Mouse (Mus musculus) intestine, embryonic 16.5 days (tissue): ENCODE measurements around the gene Ptch2. TPM values are rescaled to one million over a fixed set of nuclear protein-coding genes. Genes with fewer than 3 reads are reported as not detected.

Experiments used
- ATAC-seq: fragments of 200-750 bp; cut with Nextera tagmentation; 2 replicates; pipeline ENCODE4 v1.8.0; 2017; ENCODE audit warnings: moderate TSS enrichment, moderate library complexity
- H3K27ac ChIP-seq: fragments of 300-500 bp; sonication (generic); 2 replicates; pipeline ENCODE4 v1.5.1; 2014; ENCODE audit warnings: mild to moderate bottlenecking, low read length
- H3K27me3 ChIP-seq: fragments of 300-500 bp; sonication (generic); replicated peaks from 2 replicates; pipeline ENCODE4 v1.6.1; 2014; ENCODE audit warnings: low read length, control low read depth, mixed read lengths; ENCODE audit not compliant: control insufficient read depth, insufficient read depth
- H3K36me3 ChIP-seq: fragments of 300-500 bp; sonication (generic); 2 replicates; pipeline ENCODE4 v1.6.1; 2014; ENCODE audit warnings: low read length, control low read depth; ENCODE audit not compliant: control insufficient read depth, insufficient read depth
- H3K4me1 ChIP-seq: fragments of 300-500 bp; sonication (generic); 2 replicates; pipeline ENCODE4 v1.6.1; 2014; ENCODE audit warnings: low read length, control low read depth, mixed read lengths; ENCODE audit not compliant: control insufficient read depth, insufficient read depth
- H3K4me2 ChIP-seq: fragments of 300-500 bp; sonication (generic); 2 replicates; pipeline ENCODE4 v1.6.1; 2014; ENCODE audit warnings: low read depth, low read length, control low read depth
- H3K4me3 ChIP-seq: fragments of 300-500 bp; sonication (generic); 2 replicates; pipeline ENCODE4 v1.5.1; 2014; ENCODE audit warnings: mild to moderate bottlenecking, low read length
- H3K9ac ChIP-seq: fragments of 300-500 bp; sonication (generic); 2 replicates; pipeline ENCODE4 v1.6.1; 2014; ENCODE audit warnings: low read depth, low read length
- H3K9me3 ChIP-seq: fragments of 300-500 bp; sonication (generic); 2 replicates; pipeline ENCODE4 v1.6.1; 2016; ENCODE audit warnings: low read length, control low read depth; ENCODE audit not compliant: control insufficient read depth
- whole genome bisulfite sequencing: fragments of 180-500 bp; shearing (Covaris S2); extraction: QIAGEN DNeasy Blood & Tissue Kit; methylation state at CpG from one replicate; pipeline ENCODE4 v1.1.7; 2014; 5-methylcytosine and 5-hydroxymethylcytosine counted together
- microRNA-seq: library from miRNA; unstranded; fragments of <30 nt; microRNA quantifications from one replicate; pipeline ENCODE4, GENCODE M21; 2016
- polyA plus RNA-seq: library from polyadenylated mRNA; unstranded; fragments of >200 nt; fragmentation: Nextera tagmentation; extraction: Ambion mirVana; gene quantifications from 2 replicates; pipeline ENCODE4 v1.2.1, GENCODE M21; 2015

The Ptch2 gene
- polyA plus RNA-seq, 1 experiment from 2014 or later, result 6.2 TPM

DNA sequence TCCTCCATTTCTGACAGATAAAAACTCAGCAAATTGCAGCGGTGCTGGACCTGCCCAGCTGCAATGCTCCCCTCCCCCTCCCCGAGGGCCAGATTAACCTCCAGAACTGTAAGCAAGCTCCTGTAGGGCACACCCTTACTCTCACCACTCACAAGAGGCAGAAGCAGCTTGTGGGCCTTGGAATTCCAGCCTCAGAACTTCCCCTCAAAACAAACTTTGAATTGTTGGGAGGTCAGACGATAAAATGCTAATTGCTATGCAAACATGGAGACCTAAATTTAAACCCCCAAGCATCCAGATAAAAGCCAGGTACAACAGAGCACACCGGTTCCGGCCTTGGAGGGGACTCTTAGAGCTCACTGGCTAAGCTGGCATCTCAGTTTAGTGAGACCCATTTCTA, 56.8 kb downstream of the Ptch2 start:
- Histone ChIP-seq H3K36me3 (peaks cover 34% of the 10 kb centered on the region), H3K4me3 (peak overlapping the region; percentile 85; the same call in 1 of the 2 replicates), H3K4me1 (peaks cover 22% of the 10 kb centered on the region), H3K9ac (peak overlapping the region; percentile 98; the same call in 1 of the 2 replicates), H3K27ac (peak overlapping the region; percentile 33; the same call in 1 of the 2 replicates), H3K27me3 (no peaks in the 10 kb centered on the region), H3K4me2 (peak overlapping the region; percentile 65; the same call in 1 of the 2 replicates), H3K9me3 (no peaks in the 10 kb centered on the region)
- 63% methylated on average over 5 of the region's 5 CpGs for WGBS
- no peak for ATAC-seq

- peaks cover 31% of the 10 kb centered on the region for H3K36me3 ChIP-seq
- H3K27me3 ChIP-seq, result no peaks in the 10 kb centered on the region
- ATAC-seq, result peak; percentile 3; the same call in 1 of the 2 replicates
- no peaks in the 10 kb centered on the region for H3K9me3 ChIP-seq
- peak overlapping the region; percentile 85 for H3K4me3 ChIP-seq
- WGBS, result 1% methylated on average over 44 of the region's 44 CpGs
- H3K4me2 ChIP-seq, result peak overlapping the region; percentile 65
- H3K9ac ChIP-seq, result peak overlapping the region; percentile 98
- H3K4me1 ChIP-seq, result peaks cover 22% of the 10 kb centered on the region
- H3K27ac ChIP-seq, result peak overlapping the region; percentile 89
Observed at GRCm38 (mm10) chr4:117155020-117155791, 59.3 kb downstream of the Ptch2 start.

GRCm38 (mm10) chr4:117155792-117156355, 60.0 kb downstream of the Ptch2 start, which contains the start of gene Rps8:
Gene Rps8 (minus strand): TSS chr4:117156243.
- peaks cover 22% of the 10 kb centered on the region for H3K4me1 ChIP-seq
- peak; percentile 94 for ATAC-seq
- peak within 1 kb of the TSS; percentile 85 for H3K4me3 ChIP-seq
- H3K27ac ChIP-seq, result peak within 1 kb of the TSS; percentile 89
- no peaks in the 10 kb centered on the region for H3K27me3 ChIP-seq
- under 1% methylated on average over 52 of the region's 52 CpGs for WGBS
- no peaks in the 10 kb centered on the region for H3K9me3 ChIP-seq
- H3K9ac ChIP-seq, result peak within 1 kb of the TSS; percentile 98
- peak within 1 kb of the TSS; percentile 65 for H3K4me2 ChIP-seq
- peaks cover 24% of the 10 kb centered on the region for H3K36me3 ChIP-seq

DNA sequence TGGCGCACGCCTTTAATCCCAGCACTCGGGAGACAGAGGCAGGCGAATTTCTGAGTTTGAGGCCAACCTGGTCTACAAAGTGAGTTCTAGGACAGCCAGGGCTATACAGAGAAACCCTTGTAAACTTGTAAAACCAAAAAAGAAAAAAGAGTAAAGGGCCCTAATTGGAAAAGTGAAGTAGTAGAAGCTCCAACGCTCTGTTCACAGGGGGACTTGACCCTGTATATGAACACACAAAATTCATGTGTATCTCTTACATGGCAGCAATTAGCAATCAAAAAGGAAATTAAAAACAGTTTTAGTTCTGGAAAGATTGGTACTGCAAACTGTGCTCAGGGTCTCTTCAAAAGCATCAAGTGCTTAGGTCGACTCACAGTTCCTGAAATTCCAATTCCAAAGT, 60.5 kb downstream of the Ptch2 start:
- Histone ChIP-seq H3K27ac (no peak overlapping the region), H3K4me2 (peak overlapping the region; percentile 30; the same call in 1 of the 2 replicates), H3K9me3 (no peaks in the 10 kb centered on the region), H3K9ac (peak overlapping the region; percentile 98), H3K4me3 (peak overlapping the region; percentile 85), H3K27me3 (no peaks in the 10 kb centered on the region), H3K4me1 (peaks cover 22% of the 10 kb centered on the region), H3K36me3 (peaks cover 19% of the 10 kb centered on the region)
- 28% methylated on average over 6 of the region's 6 CpGs for WGBS
- ATAC-seq, result no peak

DNA sequence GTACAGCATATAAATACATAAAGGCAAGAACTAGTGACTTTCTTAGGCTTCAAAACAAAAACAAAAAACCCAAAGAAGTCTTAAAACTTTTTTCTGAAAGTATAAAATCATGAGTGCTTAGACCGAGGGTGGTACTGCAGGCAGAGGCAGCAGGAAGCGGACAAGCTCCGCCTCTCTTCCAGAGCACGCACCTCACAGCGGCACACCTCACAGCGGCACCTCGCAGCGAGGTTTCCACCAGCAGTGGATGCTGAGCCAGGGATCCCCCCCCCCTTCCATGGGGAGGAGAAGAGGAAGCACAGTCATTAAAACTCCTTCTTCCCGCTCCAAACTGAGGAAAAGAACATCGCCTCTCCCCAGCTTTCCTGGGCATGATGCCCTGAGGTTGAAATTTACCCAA, 63.8 kb downstream of the Ptch2 start:
- H3K27ac ChIP-seq, result no peak overlapping the region
- H3K4me3 ChIP-seq, result no peak overlapping the region
- H3K9ac ChIP-seq, result no peak overlapping the region
- no peak for ATAC-seq
- 83% methylated on average over 10 of the region's 10 CpGs for WGBS
- no peak overlapping the region for H3K4me2 ChIP-seq
- no peaks in the 10 kb centered on the region for H3K9me3 ChIP-seq
- peaks cover 8% of the 10 kb centered on the region; the same call in 1 of the 2 replicates for H3K36me3 ChIP-seq
- no peaks in the 10 kb centered on the region for H3K4me1 ChIP-seq
- no peaks in the 10 kb centered on the region for H3K27me3 ChIP-seq

DNA sequence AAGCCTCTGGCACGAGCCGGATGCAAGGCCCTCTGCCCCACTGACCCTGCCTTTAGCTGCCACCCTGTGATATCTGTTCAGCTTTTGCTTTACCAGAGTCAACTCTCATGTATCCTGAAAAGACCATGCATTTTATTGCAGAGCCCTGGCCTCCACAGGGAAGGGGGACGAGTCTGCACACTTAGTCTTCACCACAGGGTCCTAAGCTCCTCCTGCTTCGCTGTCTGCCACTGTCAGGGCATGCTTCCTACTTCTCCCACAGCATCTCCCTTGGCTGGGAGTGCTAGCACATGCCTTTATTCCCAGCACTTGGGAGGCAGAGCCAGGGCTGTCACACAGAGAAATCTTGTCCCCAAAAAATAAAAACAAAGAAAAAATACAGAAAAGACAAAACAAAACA, 65.3 kb downstream of the Ptch2 start:
- WGBS, result 58% methylated on average over 4 of the region's 4 CpGs
- Histone ChIP-seq H3K27ac (no peak overlapping the region), H3K4me1 (no peaks in the 10 kb centered on the region), H3K4me2 (no peak overlapping the region), H3K4me3 (no peak overlapping the region), H3K9ac (no peak overlapping the region), H3K9me3 (no peaks in the 10 kb centered on the region), H3K36me3 (peaks cover 23% of the 10 kb centered on the region), H3K27me3 (no peaks in the 10 kb centered on the region)
- ATAC-seq, result no peak

Small RNA genes lying within 50 kb of the gene (microRNA-seq; reads per million reads assigned to microRNA genes)
- gene Gm22398, result not detected

Other genes with a start within 250 kb of the Ptch2 start
- gene Zswim5, start 218.7 kb upstream of the Ptch2 start, polyA plus RNA-seq, result 1.2 and 1.4 TPM in 2 replicates
- 72.8 and 82.8 TPM in 2 replicates for gene Urod, start 101.7 kb upstream of the Ptch2 start, polyA plus RNA-seq
- 14.0 and 15.6 TPM in 2 replicates for gene Hectd3, start 100.8 kb upstream of the Ptch2 start, polyA plus RNA-seq
- gene Eif2b3, start 76.7 kb upstream of the Ptch2 start, polyA plus RNA-seq, result 26.8 and 31.4 TPM in 2 replicates
- gene Btbd19, start 29.6 kb downstream of the Ptch2 start, polyA plus RNA-seq, result 3.9 and 4.8 TPM in 2 replicates
- gene Tctex1d4, start 30.7 kb downstream of the Ptch2 start, polyA plus RNA-seq, result not detected in 2 replicates
- gene Plk3, start 37.9 kb downstream of the Ptch2 start, polyA plus RNA-seq, result 2.5 and 4.1 TPM in 2 replicates
- 811 and 851 TPM in 2 replicates for gene Rps8, start 60.2 kb downstream of the Ptch2 start, polyA plus RNA-seq
- gene Kif2c, start 86.6 kb downstream of the Ptch2 start, polyA plus RNA-seq, result 35.9 and 41.3 TPM in 2 replicates
- 11.2 and 11.8 TPM in 2 replicates for gene Tmem53, start 155.9 kb downstream of the Ptch2 start, polyA plus RNA-seq
- gene Armh1, start 156.1 kb downstream of the Ptch2 start, polyA plus RNA-seq, result 0.40 and 0.47 TPM in 2 replicates